Mouse (Mus musculus) mouse trophoblast stem cell (cell line): ENCODE results near the gene Nat8f1.
"Not testable (repeated sequence)": the region's sequence is repeated elsewhere in the genome, so short reads cannot be mapped to it uniquely, and the experiment has no call there.

Experiments
- in situ Hi-C, 2 experiments: fragments of 300-500 bp; cut with MseI, MboI; formaldehyde crosslinking; loops; 2 replicates in 1 of 2; 3 replicates in 1 of 2; pipeline ENCODE4 v1.15.1; 2025

Gene Nat8f1

DNA sequence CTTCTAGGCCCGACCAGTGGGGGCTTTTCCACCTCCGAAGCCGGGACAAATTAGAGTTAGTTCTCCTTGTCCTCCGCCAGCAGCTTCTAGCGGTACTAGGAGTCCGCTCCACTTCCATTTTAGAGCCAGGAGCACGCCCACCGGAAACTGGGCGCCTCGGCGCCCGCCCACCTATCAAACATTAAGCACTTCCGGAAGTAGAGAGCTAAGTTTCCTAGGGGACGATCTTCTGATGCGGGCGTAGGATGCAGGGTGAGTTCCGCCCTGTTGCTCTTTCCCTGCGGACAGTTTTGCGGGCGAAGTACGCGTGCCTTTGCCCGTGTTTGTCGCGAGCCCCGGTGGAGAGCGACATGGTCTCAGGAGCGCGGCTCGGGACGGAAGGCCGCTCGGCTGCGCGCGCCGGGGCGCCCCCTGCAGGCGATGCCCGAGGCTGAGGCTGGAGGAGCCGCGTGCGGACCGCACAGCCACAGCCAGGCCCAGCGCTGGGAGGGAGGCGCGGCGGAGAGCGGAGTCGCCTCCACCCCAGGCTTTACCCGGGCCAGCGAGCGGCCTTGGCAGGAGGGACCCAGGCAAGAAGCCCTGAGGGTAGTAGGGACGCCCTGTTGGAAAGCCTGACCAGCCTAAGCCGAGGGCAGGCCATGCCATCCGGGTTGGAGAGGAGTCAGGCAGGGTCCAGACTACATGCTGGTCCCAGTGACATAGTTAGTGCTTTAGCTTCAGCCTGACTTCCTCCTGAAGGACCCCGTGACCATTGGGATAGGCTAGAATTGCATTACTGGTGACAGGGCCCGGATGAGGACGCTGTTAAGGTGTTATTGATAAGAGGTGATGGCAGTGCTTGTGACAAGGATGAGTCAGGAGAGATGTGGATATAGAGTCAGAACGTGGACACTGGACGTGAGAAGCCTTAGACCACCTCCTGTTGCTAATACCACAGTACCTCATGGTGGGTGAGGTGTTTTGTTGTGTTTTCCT, at the start of gene Nat8f1:
TSS of gene Nat8f1 (minus strand) at position 149 of the 975 bp plus-strand sequence.
- in situ Hi-C loops, result loop anchor here in 1 of 2 experiments (25.0 kb wide), 1 partner anchor 279 kb away; no protein-coding TSS in a partner anchor

DNA sequence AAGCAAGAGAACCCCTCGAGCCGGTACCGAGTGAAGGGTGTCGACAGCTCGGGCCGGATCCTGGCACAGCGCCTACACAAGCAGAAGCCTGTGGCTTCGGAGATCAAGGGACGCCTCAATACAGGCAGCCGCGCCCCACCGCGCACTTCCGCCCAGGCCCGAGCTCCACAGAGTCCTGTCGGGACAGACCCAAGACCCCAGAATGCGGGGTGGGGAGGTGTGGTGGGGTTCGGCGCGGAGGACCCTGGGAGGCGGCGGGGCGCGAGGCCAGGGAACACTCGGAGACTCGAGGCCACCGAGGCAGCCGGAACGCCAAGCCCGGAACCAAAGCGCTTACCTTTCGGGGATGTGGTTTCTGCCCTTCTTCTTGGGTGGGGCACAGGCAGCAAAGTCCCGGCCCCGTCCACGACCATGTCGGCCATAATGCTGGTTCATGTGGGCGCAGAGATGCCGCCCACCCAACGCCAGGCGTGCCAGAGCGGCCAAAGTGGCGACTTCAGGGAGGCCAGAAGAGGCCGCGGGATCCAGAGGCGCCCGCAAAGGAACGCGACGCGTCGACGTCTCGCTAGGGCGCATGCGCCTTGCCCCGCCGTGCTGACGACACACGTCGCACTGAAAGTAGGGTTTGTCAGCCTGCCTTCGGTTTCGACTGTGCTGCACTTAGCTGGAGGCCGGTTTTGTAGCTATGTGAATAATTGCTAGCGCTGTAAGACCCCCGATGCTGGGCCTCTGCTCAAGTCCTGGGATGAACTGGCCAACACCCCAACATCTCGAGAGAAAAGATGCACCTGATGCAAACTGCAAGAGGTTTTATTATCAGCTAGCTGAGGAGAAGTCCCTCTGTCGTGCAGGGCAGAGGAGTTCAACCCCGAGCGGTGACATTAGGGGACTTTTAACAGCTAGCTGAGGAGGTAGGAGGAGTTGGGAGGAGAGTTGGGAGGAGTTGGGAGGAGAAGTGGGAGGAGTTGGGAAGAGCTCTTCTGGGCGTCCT, 45.9 kb upstream of the Nat8f1 start, which contains the start of gene Dusp11:
TSS of gene Dusp11 (minus strand) at position 567 of the 991 bp plus-strand sequence.
- in situ Hi-C loops, result no loop called here

DNA sequence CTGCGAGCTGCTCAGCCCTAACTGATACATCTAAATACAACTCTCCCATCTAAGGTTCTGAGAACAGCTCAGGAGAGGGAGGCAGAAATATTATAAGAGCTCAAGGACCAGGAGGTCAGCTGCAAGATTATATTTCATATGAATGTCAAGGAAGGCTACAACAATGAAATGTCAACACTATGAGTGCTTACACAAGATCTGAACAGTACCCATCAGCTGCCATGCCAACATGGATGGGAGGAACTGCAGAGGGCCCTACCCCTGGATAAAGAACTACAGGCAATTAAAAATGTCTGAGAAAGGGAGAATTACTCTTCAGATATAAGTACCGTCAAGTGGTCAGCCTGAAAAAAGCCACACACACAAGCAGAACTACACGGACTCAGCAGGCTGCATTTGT, 42.1 kb upstream of the Nat8f1 start:
- in situ Hi-C loops, result no loop called here

DNA sequence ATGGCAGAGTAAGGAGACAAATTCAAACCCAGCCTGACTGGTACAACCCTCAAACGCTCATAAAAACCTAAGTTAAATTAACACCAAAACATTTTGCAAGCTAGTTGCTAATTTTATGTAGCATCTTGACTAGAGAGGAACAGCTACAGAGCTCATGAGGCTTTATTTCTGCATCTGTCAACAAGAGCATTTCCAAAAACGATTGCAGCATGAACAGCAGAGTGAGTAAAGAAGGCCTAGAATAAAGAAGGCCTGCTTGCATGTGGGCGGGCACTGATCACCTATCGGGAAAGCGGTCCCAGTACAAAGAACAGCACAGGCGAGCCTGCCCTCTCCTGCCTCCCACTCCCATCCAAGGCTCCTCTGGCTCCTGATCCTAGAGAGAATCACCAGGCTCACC, 33.1 kb upstream of the Nat8f1 start:
- in situ Hi-C loops, result loop anchor here in 1 of 2 experiments (10.0 kb wide), 1 partner anchor 56 kb away; no protein-coding TSS in a partner anchor

DNA sequence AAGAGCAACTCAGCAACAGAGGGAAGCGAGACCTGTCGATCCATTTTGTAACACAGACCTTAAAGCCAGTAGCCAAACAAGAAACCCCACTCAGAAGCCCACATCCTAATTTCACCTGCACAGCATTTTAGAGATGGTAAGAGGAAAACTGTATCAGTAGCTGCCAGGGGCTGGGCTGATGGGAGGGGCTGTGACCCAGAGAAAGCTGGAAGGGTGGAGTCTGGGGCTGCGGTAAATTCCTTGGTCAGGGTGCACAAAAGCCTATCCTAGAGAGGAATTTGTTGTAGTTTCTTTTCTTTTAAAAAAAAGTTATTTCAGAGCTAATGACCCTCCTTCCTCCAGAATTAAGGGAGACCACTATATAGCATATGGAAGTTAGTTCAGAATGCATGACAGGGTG, 27.0 kb upstream of the Nat8f1 start:
- in situ Hi-C loops, result loop anchor here in 1 of 2 experiments (10.0 kb wide), 1 partner anchor 62 kb away; no protein-coding TSS in a partner anchor

DNA sequence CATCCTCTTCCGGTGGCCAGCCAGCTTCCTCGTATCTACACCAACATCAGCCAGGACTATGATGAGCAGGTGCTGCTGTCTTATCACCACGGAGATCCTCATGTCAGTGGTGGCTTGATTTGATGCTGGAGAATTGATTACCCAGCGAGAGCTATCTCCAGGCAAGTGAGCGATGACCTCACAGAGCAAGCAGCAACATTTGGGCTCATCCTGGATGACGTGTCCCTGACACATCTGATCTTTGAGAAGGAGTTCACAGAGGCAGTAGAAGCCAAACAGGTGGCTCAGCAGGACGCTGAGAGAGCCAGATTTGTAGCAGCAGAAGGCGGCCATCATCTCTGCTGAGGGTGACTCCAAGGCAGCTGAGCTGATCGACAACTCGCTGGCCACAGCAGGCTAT, 23.2 kb upstream of the Nat8f1 start:
- in situ Hi-C loops, result no loop called here

DNA sequence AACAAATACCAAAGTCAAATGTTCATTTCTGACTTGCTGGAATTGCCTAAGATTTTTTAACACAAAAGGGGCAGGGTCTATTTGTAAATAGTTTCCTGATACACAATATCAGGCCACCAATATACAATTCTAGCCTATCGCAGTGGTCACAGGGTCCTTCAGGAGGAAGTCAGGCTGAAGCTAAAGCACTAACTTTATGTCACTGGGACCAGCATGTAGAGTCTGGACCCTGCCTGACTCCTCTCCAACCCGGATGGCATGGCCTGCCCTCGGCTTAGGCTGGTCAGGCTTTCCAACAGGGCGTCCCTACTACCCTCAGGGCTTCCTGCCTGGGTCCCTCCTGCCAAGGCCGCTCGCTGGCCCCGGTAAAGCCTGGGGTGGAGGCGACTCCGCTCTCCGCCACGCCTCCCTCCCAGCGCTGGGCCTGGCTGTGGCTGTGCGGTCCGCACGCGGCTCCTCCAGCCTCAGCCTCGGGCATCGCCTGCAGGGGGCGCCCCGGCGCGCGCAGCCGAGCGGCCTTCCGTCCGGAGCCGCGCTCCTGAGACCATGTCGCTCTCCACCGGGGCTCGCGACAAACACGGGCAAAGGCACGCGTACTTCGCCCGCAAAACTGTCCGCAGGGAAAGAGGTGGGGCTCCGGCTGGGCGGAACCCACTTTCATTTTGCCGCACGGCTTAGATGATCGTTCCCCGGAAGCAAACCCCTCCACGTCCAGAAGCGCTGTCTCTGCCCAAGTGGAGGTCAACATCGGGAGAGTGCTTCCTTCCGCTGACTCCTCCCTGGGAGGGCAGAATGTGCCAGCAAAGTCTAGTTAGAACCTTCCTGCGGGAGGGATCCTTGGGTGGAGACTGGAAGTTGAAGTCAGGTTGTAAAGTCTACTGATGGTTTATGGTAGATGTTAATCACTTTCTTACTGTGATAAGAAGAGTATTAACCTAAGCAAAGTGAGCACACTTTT, 21.3 kb upstream of the Nat8f1 start:
- in situ Hi-C loops, result not testable (repeated sequence)

DNA sequence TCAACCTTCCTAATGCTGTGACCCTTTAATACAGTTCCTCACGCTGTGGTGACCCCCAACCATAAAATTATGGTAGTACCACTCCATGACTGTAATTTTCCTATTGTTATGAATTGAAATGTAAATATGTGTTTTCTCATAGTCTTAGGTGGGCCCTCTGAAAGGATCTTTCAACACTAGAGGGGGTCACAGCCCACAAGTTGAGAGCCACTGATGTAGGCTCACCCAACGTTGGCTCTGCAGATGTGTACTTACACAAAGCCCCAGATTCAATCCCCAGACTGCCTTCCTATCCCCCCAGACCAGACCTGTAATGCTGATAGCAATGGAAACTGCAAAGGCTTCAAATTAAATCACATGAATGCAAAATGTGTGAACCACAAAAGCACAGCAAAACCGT, 20.2 kb upstream of the Nat8f1 start:
- in situ Hi-C loops, result no loop called here

DNA sequence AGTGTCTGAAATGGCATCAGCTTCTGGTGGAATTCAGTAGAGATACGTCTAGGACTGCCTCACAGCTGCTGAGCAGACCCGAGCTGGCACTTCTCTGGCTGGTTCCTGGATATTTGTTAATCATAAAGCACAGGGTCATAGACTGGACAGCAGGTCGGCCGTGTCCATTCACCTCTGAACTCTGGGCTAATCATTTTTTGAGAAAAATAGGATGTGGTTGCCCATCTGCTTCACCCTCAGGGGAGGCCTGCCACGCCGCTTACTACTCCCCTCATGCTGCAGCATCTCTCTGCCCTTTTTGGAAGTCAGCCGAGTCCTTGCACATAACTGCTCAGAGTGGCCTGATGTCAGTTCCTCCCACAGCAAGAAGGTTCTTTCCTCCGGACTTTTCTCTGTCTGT, 18.6 kb upstream of the Nat8f1 start:
- in situ Hi-C loops, result no loop called here

DNA sequence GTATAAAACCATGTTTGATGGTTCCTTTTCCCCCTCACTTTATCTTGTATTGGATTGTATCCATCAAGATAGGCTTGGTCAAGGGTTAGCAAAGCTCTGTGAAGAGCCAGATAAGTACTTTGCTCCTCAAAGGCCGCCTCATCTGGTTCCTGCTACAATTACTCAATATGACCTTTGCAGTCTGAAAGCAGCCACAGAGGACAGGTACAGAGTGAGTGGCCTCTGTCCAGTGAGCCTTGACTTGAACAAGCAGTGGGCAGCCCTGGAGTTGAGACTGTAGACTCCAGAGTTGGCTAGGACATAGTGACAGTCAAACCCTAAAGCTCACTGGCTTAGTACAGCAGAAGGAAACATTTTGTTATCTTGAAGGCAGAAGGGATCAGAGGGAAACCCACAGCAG, 13.8 kb upstream of the Nat8f1 start:
- in situ Hi-C loops, result no loop called here

DNA sequence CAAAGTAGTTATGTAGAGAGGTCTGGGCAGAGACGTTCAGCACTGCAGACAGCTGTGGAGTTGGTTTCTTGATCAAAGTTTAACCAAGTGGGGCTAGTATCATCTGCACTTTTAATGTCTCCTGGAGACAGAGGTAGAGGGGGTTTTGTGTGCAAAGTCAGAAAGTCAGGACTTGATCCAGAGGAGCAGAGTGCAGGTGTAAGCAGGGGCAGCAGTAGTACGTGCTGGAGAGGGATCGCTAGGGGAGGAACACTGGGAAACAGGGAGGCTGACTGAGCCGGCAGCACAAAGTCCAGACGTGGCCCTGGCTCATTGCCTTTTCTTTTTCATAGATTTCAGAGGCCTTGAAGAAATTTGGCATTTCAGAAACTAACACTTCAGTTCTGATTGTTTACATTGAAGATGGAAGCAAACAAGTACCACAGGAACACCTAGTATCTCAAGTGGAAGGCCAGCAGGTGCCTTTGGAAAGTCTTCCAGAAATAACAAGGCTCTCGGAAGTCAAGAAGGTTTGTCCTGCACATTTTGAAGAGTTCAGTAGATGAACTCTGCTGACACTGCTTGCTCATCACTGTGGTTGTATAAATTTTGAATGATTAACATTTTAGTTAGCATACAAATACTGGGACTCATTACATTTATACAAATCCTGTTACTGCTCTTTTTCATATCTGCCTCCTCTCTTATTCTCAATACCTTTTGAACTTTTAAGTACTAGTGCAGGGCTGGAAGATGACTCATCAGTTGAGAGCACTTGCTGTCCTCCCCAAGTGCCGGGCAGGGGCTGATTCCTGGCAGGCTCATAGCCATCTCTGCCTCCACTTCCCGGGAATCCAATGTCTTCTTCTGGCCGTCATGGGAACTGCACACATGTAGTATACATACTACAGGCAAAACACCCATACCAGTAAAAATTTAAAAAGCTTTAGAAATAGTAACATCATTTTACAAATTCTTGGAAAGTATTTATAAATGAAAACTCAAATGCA, 12.3 kb upstream of the Nat8f1 start:
- in situ Hi-C loops, result no loop called here

DNA sequence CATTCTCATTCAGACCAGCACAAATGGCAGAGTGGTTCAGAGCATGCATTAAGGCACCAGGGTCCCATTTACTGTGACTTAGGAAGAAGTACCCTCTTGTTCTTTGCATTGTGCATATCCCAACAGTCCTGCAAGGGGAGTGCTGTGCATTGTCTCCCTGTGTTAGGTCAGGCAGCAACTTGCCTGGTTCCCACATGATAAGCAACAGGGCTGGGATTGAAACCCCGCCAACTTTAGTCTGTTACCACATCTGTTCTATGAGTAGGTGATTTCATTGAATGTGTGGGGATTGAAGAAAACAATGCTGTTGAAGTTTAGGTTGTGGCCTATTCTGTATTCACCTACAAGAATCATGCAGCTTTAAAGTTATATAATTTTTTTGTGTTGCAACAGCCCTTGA, 11.2 kb upstream of the Nat8f1 start:
- in situ Hi-C loops, result no loop called here

DNA sequence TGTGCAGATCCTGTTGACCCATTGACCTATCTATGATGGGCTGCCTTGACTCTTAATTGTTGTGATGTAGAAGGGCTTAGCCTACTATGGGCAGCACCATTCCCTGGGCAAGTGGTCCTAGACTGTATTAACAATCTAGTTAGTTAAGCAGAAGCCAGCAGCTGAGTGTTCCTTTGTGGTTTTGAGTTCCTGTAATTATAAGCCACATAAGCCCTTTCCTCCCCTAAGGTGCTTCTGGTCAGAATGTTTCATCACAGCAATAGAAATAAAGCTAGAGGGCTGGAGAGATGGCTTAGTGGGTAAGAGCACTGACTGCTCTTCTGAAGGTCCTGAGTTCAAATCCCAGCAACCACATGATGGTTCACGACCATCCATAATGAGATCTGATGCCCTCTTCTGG, 8.2 kb upstream of the Nat8f1 start:
- in situ Hi-C loops, result loop anchor here in 1 of 2 experiments (25.0 kb wide), 1 partner anchor 286 kb away; no protein-coding TSS in a partner anchor

DNA sequence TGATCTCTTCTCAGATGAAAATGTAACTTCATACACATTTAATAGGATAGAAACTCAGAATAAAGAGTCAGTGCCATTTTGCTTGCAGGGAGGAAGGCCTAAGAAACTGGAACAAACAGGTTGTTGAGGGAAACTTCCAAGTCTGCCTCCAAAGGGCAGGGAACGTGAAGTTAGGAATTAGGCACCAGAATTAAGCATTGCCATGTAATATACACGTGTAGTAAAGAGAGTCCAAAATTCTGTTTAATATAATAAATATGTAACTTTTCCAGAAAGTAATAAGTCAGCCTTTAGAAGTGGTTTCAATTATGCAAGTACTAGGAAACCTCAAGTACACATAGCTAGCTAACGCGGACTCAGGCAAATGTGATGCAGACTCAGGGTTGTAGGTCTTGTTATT, 3.9 kb upstream of the Nat8f1 start:
- in situ Hi-C loops, result loop anchor here in 1 of 2 experiments (25.0 kb wide), 1 partner anchor 282 kb away; no protein-coding TSS in a partner anchor

DNA sequence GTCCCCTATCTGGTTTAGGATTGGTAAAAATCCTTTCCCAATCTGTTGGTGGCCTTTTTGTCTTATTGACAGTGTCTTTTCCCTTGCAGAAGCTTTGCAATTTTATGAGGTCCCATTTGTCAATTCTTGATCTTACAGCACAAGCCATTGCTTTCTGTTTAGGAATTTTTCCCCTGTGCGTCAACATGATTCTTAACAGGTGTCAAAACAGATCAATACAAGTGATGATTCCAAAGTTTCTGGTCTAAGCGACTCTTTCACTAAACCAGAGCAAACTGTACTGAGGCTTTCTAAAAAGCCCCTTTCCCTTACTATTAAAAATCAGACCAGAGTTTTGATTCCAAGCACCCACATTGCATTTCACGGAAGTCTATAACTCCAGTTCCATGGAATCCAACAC, 2.9 kb upstream of the Nat8f1 start:
- in situ Hi-C loops, result loop anchor here in 1 of 2 experiments (25.0 kb wide), 1 partner anchor 281 kb away; no protein-coding TSS in a partner anchor

DNA sequence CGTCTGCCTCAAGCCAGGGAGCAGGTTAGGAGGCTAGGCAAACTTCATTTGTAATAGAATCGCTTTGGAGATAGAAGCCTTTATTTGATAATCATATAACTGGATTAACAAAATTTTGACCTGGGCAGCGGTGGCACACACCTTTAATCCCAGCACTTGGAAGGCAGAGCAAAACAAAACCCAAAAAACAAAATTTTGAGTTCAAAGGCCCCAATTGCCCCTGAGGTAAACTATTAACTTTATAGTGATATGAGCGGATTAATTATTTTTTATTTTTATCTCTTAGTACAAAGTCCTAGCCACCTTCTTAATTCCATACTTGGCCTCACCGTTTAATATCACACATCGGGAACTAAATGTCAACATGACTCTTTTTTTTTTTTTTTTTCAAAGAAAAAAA, 1.1 kb upstream of the Nat8f1 start:
- in situ Hi-C loops, result loop anchor here in 1 of 2 experiments (25.0 kb wide), 1 partner anchor 279 kb away; no protein-coding TSS in a partner anchor

DNA sequence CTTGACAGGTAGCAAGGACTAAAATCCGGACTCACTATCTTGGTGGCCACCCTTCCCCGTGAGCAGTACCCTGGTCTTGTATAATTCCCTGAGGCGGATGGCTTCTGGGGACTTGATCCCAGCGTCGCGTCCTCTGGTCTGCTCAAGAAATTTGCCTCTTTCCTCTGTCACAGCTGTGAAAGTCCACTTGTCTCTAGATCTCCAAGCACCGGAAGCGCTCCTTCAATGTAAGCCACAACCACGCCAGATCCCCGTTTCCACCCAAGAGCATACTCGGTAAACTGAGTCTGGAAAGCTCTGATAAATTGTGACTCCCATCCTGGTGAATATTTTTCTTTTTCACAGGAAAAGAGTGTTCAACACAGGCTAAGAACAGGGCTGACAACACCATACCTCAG, 347 bp downstream of the Nat8f1 start:
- in situ Hi-C loops, result loop anchor here in 1 of 2 experiments (25.0 kb wide), 1 partner anchor 278 kb away; no protein-coding TSS in a partner anchor

DNA sequence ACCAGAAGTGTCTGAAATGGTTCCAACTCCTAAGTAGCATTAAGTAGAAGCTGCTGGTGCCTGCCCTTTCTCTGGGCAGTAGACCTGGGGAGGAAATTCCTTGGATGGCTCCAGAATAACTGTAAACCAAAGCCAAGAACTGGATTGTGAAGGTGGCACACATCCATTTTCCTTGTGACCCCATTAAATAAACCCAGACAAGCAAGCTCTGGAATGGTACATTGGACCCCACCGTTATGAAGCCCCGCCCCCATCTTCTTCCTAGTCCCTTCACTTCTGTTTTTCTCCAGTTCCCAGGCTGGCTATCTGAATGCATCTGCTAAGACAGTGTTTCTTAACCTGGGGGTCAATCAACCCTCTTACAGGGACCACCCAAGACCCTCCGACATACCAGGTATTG, 3.9 kb downstream of the Nat8f1 start, which contains the start of gene Tprkb:
TSS of gene Tprkb (plus strand) at position 279 of the 400 bp plus-strand sequence.
- in situ Hi-C loops, result loop anchor here in 1 of 2 experiments (25.0 kb wide), 1 partner anchor 274 kb away; no protein-coding TSS in a partner anchor

DNA sequence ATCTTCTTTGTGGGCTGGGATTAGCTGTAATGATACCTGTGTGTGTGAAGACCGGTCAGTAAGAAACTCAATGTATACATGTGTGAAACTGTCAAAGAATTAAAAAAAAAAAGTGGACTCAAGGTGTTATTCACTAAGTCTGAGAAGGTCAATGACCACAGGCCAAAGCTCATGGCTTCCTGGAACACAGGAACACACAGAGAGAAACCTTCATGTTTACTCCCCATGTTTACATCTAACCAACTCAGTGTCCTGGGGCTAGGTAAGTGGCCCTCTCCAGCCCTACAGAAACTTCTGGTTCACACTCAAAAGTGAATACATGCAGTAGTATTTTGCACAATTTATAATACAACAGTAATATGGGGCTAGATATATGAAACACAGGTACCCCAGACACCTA, 5.8 kb downstream of the Nat8f1 start:
- in situ Hi-C loops, result loop anchor here in 1 of 2 experiments (10.0 to 25.0 kb wide), 2 partner anchors 75 to 272 kb away; partner anchors contain the start of gene Nat8
